Mouse (Mus musculus) C2C12 (cell line): ENCODE data around the gene Cbx7. TPM values are rescaled to one million over a fixed set of nuclear protein-coding genes. Genes with fewer than 3 reads are reported as not detected.

Experiments
- H3K27me3 ChIP-seq: one replicate; pipeline ENCODE4 v1.6.1; 2011; ENCODE audit not compliant: control insufficient read depth, insufficient read depth, insufficient read length
- H3K36me3 ChIP-seq: one replicate; pipeline ENCODE4 v1.6.1; 2011; ENCODE audit not compliant: control insufficient read depth, insufficient read depth
- H3K4me3 ChIP-seq: one replicate; pipeline ENCODE4 v1.5.1; 2011; ENCODE audit warnings: mild to moderate bottlenecking, control low read depth; ENCODE audit not compliant: poor library complexity, insufficient read depth, severe bottlenecking
- H3K79me2 ChIP-seq: one replicate; pipeline ENCODE4 v1.6.1; 2011; ENCODE audit not compliant: control insufficient read depth, insufficient read depth
- H3K79me3 ChIP-seq: one replicate; pipeline ENCODE4 v1.6.1; 2011; ENCODE audit warnings: low read depth, control low read depth
- H3ac ChIP-seq: one replicate; pipeline ENCODE3; 2011; ENCODE audit warnings: low read depth; ENCODE audit not compliant: control insufficient read depth, insufficient read length
- CEBPB ChIP-seq: IDR thresholded peaks from one replicate; pipeline ENCODE4 v1.6.1; 2011; ENCODE audit warnings: low read depth, mild to moderate bottlenecking, control low read depth, moderate library complexity
- CTCF ChIP-seq: IDR thresholded peaks from one replicate; pipeline ENCODE4 v1.5.1; 2011; ENCODE audit not compliant: control insufficient read depth, insufficient read depth, insufficient read length
- FOSL1 ChIP-seq: IDR thresholded peaks from one replicate; pipeline ENCODE4 v1.8.0; 2011; ENCODE audit warnings: mild to moderate bottlenecking, low read length; ENCODE audit not compliant: poor library complexity, insufficient read depth, severe bottlenecking
- MAX ChIP-seq: IDR thresholded peaks from one replicate; pipeline ENCODE4 v1.6.1; 2011; ENCODE audit warnings: mild to moderate bottlenecking, control low read depth
- MYOD1 ChIP-seq: IDR thresholded peaks from one replicate; pipeline ENCODE4 v1.6.1; 2011; ENCODE audit warnings: low read depth; ENCODE audit not compliant: control insufficient read depth, insufficient read length
- MYOG ChIP-seq: IDR thresholded peaks from one replicate; pipeline ENCODE4 v1.6.1; 2011; ENCODE audit not compliant: control insufficient read depth, insufficient read length; ENCODE audit errors: extremely low read depth
- USF1 ChIP-seq: IDR thresholded peaks from one replicate; pipeline ENCODE4 v1.6.1; 2011; ENCODE audit warnings: low read depth, mild to moderate bottlenecking, control low read depth, moderate library complexity
- polyA plus RNA-seq: library from polyadenylated mRNA; unstranded; fragments of >200 nt; fragmentation: generic; extraction: Trizol; gene quantifications from one replicate; pipeline ENCODE4 v1.2.1, GENCODE M21; 2012; ENCODE audit warnings: missing spikeins

Gene Cbx7
- polyA plus RNA-seq, 1 experiment, result 5.9 TPM

GRCm38 (mm10) chr15:79891436-79892212 is 79.3 kb downstream of the Cbx7 start, which contains the start of gene Apobec3:
Apobec3 (plus strand) TSS chr15:79891659.
- no peak for TF ChIP-seq MYOD1
- no peak for TF ChIP-seq CEBPB
- no peak for TF ChIP-seq MYOG
- peak; percentile 58 for TF ChIP-seq CTCF
- peak; percentile 51 for TF ChIP-seq MAX
- TF ChIP-seq USF1, result no peak
- Histone ChIP-seq H3K36me3 (no peaks in the 10 kb centered on the region), H3K27me3 (no peaks in the 10 kb centered on the region), H3ac (peak within 1 kb of the TSS; percentile 87), H3K79me2 (peaks cover 32% of the 10 kb centered on the region), H3K79me3 (peaks cover 7% of the 10 kb centered on the region), H3K4me3 (peak within 1 kb of the TSS; percentile 59)

GRCm38 (mm10) chr15:79884820-79885219 is 86.1 kb downstream of the Cbx7 start:
- H3ac ChIP-seq, result no peak overlapping the region
- TF ChIP-seq MAX, result no peak
- TF ChIP-seq CEBPB, result no peak
- no peak for TF ChIP-seq CTCF
- no peak for TF ChIP-seq MYOG
- H3K79me3 ChIP-seq, result no peaks in the 10 kb centered on the region
- H3K36me3 ChIP-seq, result no peaks in the 10 kb centered on the region
- H3K4me3 ChIP-seq, result no peak overlapping the region
- no peaks in the 10 kb centered on the region for H3K79me2 ChIP-seq
- H3K27me3 ChIP-seq, result no peaks in the 10 kb centered on the region

GRCm38 (mm10) chr15:79883352-79883822 is 87.5 kb downstream of the Cbx7 start:
- peak overlapping the region; percentile 67 for H3ac ChIP-seq
- H3K36me3 ChIP-seq, result no peaks in the 10 kb centered on the region
- no peaks in the 10 kb centered on the region for H3K27me3 ChIP-seq
- peak overlapping the region; percentile 12 for H3K4me3 ChIP-seq
- TF ChIP-seq CTCF, result peak; percentile 93
- TF ChIP-seq CEBPB, result no peak
- no peaks in the 10 kb centered on the region for H3K79me2 ChIP-seq
- no peaks in the 10 kb centered on the region for H3K79me3 ChIP-seq

GRCm38 (mm10) chr15:79882623-79883267 is 88.2 kb downstream of the Cbx7 start:
- Histone ChIP-seq H3K79me3 (no peaks in the 10 kb centered on the region), H3K4me3 (peak overlapping the region; percentile 12), H3K36me3 (no peaks in the 10 kb centered on the region), H3ac (no peak overlapping the region), H3K27me3 (no peaks in the 10 kb centered on the region), H3K79me2 (no peaks in the 10 kb centered on the region)
- TF ChIP-seq USF1 (peak; percentile 57), FOSL1 (no peak), MYOG (no peak)

GRCm38 (mm10) chr15:79880477-79880876 is 90.4 kb downstream of the Cbx7 start:
- H3K79me2 ChIP-seq, result no peaks in the 10 kb centered on the region
- H3ac ChIP-seq, result no peak overlapping the region
- no peaks in the 10 kb centered on the region for H3K27me3 ChIP-seq
- no peak overlapping the region for H3K4me3 ChIP-seq
- H3K79me3 ChIP-seq, result no peaks in the 10 kb centered on the region
- no peaks in the 10 kb centered on the region for H3K36me3 ChIP-seq
- TF ChIP-seq MAX, result peak; percentile 17
- no peak for TF ChIP-seq CTCF
- TF ChIP-seq MYOG, result no peak
- peak; percentile 96 for TF ChIP-seq MYOD1

- Histone ChIP-seq H3K4me3 (peak overlapping the region; percentile 7), H3K27me3 (no peaks in the 10 kb centered on the region)
- TF ChIP-seq FOSL1 (peak; percentile 5), CEBPB (no peak), CTCF (no peak), USF1 (peak; percentile 38)
These were observed 91.6 kb downstream of the Cbx7 start for GRCm38 (mm10) chr15:79879319-79879718.

More at GRCm38 (mm10) chr15:79879319-79879718, 91.6 kb downstream of the Cbx7 start:
- Histone ChIP-seq H3K79me3 (no peaks in the 10 kb centered on the region), H3ac (no peak overlapping the region), H3K36me3 (no peaks in the 10 kb centered on the region), H3K79me2 (no peaks in the 10 kb centered on the region)
